Mouse (Mus musculus): ENCODE results near the gene Rnf11. TPM values are rescaled to one million over a fixed set of nuclear protein-coding genes. Genes with fewer than 3 reads are reported as not detected.

Rnf11 gene
- polyA plus RNA-seq (2014; fragmentation: Nextera tagmentation; extraction: Ambion mirVana) = 99.2 and 114 TPM in 2 replicates

DNA sequence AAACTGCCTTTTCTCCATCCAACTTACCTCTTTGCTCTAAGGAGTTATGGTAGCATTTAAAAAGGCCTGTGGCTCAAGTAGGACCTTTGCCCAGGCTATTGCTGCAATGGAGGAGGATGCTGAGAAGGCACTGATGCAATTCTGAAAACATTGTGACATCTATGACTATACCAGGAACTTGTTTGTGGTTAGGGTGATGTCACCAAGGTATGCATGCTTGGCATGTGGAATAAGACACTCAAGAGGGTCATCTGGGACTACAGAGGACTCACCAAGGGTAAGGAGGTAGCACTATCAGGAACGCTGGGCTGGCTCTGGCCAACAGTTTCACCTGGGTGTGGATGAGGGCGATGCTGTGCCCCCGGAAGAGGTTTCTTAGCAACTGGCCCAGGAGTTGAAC, at the start of gene Rnf11:
Rnf11 (minus strand) TSS at position 108 of the 400 bp plus-strand sequence.
- Histone ChIP-seq H3K4me3 (replicated peaks; ENCODE audit: low read length) (no peak within 1 kb of the TSS), H3K9ac (no peak within 1 kb of the TSS), H3K27me3 (ENCODE audit: control insufficient read depth, insufficient read depth, low read length) (no peaks in the 10 kb centered on the region), H3K4me1 (replicated peaks; ENCODE audit: control insufficient read depth, insufficient read depth, low read length) (no peaks in the 10 kb centered on the region), H3K27ac (no peak within 1 kb of the TSS), H3K9me3 (ENCODE audit: control insufficient read depth, low read length) (no peaks in the 10 kb centered on the region), H3K4me2 (replicated peaks) (no peak within 1 kb of the TSS), H3K36me3 (replicated peaks; ENCODE audit: control insufficient read depth, insufficient read depth) (no peaks in the 10 kb centered on the region)
- WGBS = 87% methylated on average over 3 of the region's 3 CpGs
- DNase-seq (ENCODE audit: low spot score) = no peak
- ATAC-seq (ENCODE audit: low FRiP score) = no peak

DNA sequence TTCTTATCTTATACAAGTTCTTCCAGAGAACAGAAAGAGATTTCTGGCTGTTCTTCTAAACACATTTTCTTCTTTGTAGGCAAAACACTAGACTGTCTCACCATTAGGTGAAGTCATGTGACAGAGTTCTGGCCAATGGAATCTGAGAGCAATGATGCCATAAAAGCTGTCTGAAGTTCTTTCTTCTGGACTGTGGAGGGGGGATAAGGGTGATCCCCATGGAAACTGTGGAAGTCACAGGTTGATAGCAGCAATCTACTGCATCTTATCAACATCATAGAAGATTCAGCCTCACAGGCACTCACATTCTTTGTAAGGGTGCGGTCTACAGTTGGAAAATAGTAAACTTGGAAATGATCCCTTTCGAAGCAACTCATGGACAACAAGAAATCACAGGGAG, 46.6 kb upstream of the Rnf11 start, which contains the start of gene 4930522H14Rik:
4930522H14Rik (minus strand) TSS at position 187 of the 400 bp plus-strand sequence.
- no peak within 1 kb of the TSS for H3K4me2 ChIP-seq (replicated peaks)
- no peaks in the 10 kb centered on the region for H3K4me1 ChIP-seq (replicated peaks; ENCODE audit: control insufficient read depth, insufficient read depth, low read length)
- no peak for DNase-seq (ENCODE audit: low spot score)
- no peak within 1 kb of the TSS for H3K9ac ChIP-seq
- ATAC-seq (ENCODE audit: low FRiP score) = no peak
- no peaks in the 10 kb centered on the region for H3K9me3 ChIP-seq (ENCODE audit: control insufficient read depth, low read length)
- H3K4me3 ChIP-seq (replicated peaks; ENCODE audit: low read length) = no peak within 1 kb of the TSS
- no peaks in the 10 kb centered on the region for H3K27me3 ChIP-seq (ENCODE audit: control insufficient read depth, insufficient read depth, low read length)
- WGBS = 99% methylated on average over 2 of the region's 2 CpGs
- H3K27ac ChIP-seq = no peak within 1 kb of the TSS
- H3K36me3 ChIP-seq (replicated peaks; ENCODE audit: control insufficient read depth, insufficient read depth) = no peaks in the 10 kb centered on the region

DNA sequence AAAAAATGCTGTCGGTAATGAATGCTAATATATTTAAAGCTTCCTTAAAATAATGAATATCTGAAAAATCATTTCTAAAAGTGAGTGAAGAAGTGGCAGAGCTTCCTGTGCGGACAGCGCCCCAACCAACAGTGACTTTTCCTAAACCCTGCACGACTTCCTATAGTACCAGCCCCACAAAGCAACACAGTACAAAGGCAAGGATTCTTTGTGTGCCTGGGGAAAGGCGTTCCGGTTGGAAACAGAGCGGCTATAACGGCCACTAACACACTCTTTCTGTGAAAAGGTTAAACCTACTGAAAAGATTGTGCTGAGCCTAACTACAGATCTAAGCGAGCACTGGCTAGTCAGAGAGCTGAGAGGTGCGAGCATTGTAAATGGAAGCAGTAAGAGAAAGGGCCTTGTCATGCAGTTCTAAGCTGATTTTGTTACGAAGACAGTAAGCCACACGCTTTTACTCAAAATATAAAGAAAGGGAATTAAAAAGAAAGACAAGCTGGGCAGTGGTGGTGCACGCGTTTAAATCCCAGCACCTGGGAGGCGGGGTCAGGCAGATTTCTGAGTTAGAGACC, 45.8 kb upstream of the Rnf11 start:
- ATAC-seq (ENCODE audit: low FRiP score) (no peak), DNase-seq (ENCODE audit: low spot score) (no peak)
- H3K4me2 ChIP-seq (replicated peaks) = no peak overlapping the region
- H3K4me1 ChIP-seq (replicated peaks; ENCODE audit: control insufficient read depth, insufficient read depth, low read length) = no peaks in the 10 kb centered on the region
- H3K36me3 ChIP-seq (replicated peaks; ENCODE audit: control insufficient read depth, insufficient read depth) = no peaks in the 10 kb centered on the region
- WGBS = 29% methylated on average over 15 of the region's 15 CpGs
- H3K9ac ChIP-seq = no peak overlapping the region
- H3K9me3 ChIP-seq (ENCODE audit: control insufficient read depth, low read length) = no peaks in the 10 kb centered on the region
- no peak overlapping the region for H3K4me3 ChIP-seq (replicated peaks; ENCODE audit: low read length)
- H3K27me3 ChIP-seq (ENCODE audit: control insufficient read depth, insufficient read depth, low read length) = no peaks in the 10 kb centered on the region
- H3K27ac ChIP-seq = no peak overlapping the region

DNA sequence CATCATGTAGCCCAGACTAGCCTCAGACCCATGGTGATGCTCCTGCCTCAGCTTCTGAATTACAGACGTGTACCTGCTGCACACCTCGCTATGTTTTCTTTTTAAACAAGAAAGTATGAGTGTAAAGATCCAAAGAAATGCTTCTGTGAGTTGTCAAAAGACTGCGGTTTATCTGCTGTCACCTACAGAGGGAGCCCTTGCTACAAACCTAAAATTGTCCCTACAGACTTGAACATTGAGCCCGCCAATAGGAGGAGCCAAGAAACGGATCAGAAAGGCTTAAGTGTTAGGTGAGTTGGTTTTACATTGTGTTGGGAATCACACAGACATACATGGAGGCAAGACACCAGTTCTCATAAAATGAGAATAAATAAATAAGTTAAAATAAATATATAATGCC, 20.4 kb upstream of the Rnf11 start:
- Histone ChIP-seq H3K4me3 (replicated peaks; ENCODE audit: low read length) (no peak overlapping the region), H3K9me3 (ENCODE audit: control insufficient read depth, low read length) (no peaks in the 10 kb centered on the region), H3K36me3 (replicated peaks; ENCODE audit: control insufficient read depth, insufficient read depth) (no peaks in the 10 kb centered on the region), H3K27me3 (ENCODE audit: control insufficient read depth, insufficient read depth, low read length) (no peaks in the 10 kb centered on the region), H3K9ac (no peak overlapping the region), H3K27ac (no peak overlapping the region), H3K4me1 (replicated peaks; ENCODE audit: control insufficient read depth, insufficient read depth, low read length) (no peaks in the 10 kb centered on the region), H3K4me2 (replicated peaks) (no peak overlapping the region)
- no peak for ATAC-seq (ENCODE audit: low FRiP score)
- peak; percentile 67 for DNase-seq (ENCODE audit: low spot score)
- WGBS = 6% methylated on average over 5 of the region's 5 CpGs

DNA sequence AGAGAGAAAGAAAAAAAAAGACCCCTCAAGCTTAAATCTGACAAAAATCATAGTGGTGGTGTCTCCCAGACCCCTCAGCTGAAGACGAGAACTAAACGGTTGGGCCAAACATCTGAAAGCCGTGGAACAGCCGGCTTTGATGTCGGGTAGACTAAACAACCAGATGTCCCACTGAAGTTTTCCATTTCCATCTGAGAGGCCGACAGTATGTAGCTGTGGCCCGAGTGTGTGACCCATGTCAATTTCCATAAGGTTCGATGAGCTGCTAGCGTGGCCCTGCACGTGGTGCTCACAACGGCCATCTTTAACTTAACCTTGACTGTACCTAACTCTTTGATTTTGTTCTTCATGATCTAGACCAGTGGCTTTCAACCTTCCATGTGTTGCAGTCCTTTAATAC, 13.9 kb upstream of the Rnf11 start:
- Histone ChIP-seq H3K4me2 (replicated peaks) (no peak overlapping the region), H3K9me3 (ENCODE audit: control insufficient read depth, low read length) (no peaks in the 10 kb centered on the region), H3K36me3 (replicated peaks; ENCODE audit: control insufficient read depth, insufficient read depth) (no peaks in the 10 kb centered on the region), H3K9ac (no peak overlapping the region), H3K27ac (no peak overlapping the region), H3K27me3 (ENCODE audit: control insufficient read depth, insufficient read depth, low read length) (no peaks in the 10 kb centered on the region), H3K4me3 (replicated peaks; ENCODE audit: low read length) (no peak overlapping the region), H3K4me1 (replicated peaks; ENCODE audit: control insufficient read depth, insufficient read depth, low read length) (no peaks in the 10 kb centered on the region)
- 89% methylated on average over 11 of the region's 11 CpGs for WGBS
- ATAC-seq (ENCODE audit: low FRiP score) = no peak
- no peak for DNase-seq (ENCODE audit: low spot score)

DNA sequence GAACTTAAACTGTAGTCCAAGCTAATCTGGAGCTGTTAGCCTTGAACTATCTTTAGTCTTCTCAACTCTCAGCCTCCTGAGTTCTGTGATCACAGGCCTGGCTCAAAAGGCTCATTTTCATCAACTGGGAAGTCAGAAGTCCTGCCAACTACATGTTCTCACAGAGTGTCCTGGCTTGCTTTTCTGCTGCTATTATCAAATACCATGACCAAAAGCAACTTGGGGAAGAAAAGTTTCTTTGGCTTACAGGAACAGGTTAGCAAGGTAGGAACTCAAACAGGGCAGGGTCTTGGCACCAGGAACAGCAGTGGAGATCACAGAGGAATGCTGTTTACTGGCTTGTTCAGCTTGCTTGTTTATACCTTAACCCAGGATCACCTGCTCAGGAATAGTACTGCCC, 9.1 kb upstream of the Rnf11 start:
- no peak overlapping the region for H3K4me2 ChIP-seq (replicated peaks)
- H3K4me1 ChIP-seq (replicated peaks; ENCODE audit: control insufficient read depth, insufficient read depth, low read length) = no peaks in the 10 kb centered on the region
- H3K36me3 ChIP-seq (replicated peaks; ENCODE audit: control insufficient read depth, insufficient read depth) = no peaks in the 10 kb centered on the region
- no peaks in the 10 kb centered on the region for H3K27me3 ChIP-seq (ENCODE audit: control insufficient read depth, insufficient read depth, low read length)
- H3K9ac ChIP-seq = no peak overlapping the region
- no peak overlapping the region for H3K27ac ChIP-seq
- ATAC-seq (ENCODE audit: low FRiP score) (no peak), DNase-seq (ENCODE audit: low spot score) (no peak)
- no peak overlapping the region for H3K4me3 ChIP-seq (replicated peaks; ENCODE audit: low read length)
- H3K9me3 ChIP-seq (ENCODE audit: control insufficient read depth, low read length) = no peaks in the 10 kb centered on the region

DNA sequence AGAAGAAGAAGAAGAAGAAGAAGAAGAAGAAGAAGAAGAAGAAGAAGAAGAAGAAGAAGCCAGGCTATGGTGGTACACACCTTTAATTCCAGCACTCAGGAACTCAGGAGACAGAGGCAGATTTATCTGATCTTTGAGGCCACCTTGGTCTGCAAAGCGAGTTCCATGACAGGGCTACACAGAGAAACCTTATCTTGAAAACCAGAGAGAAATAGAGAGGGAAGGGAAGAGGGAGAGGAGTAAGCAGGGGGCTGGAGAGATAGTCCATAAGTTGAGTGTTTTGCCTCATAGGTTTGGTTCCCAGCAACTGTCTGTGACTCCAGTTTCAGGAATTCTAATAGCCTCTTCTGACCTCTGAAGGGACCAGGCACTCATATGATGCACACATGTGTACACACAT, 4.3 kb upstream of the Rnf11 start:
- H3K27me3 ChIP-seq (ENCODE audit: control insufficient read depth, insufficient read depth, low read length) = no peaks in the 10 kb centered on the region
- DNase-seq (ENCODE audit: low spot score) (no peak), ATAC-seq (ENCODE audit: low FRiP score) (no peak)
- no peaks in the 10 kb centered on the region for H3K36me3 ChIP-seq (replicated peaks; ENCODE audit: control insufficient read depth, insufficient read depth)
- H3K4me2 ChIP-seq (replicated peaks) = no peak overlapping the region
- H3K27ac ChIP-seq = no peak overlapping the region
- WGBS = 67% methylated on average over 1 of the region's 1 CpGs
- H3K9ac ChIP-seq = no peak overlapping the region
- no peaks in the 10 kb centered on the region for H3K4me1 ChIP-seq (replicated peaks; ENCODE audit: control insufficient read depth, insufficient read depth, low read length)
- no peaks in the 10 kb centered on the region for H3K9me3 ChIP-seq (ENCODE audit: control insufficient read depth, low read length)
- H3K4me3 ChIP-seq (replicated peaks; ENCODE audit: low read length) = no peak overlapping the region

DNA sequence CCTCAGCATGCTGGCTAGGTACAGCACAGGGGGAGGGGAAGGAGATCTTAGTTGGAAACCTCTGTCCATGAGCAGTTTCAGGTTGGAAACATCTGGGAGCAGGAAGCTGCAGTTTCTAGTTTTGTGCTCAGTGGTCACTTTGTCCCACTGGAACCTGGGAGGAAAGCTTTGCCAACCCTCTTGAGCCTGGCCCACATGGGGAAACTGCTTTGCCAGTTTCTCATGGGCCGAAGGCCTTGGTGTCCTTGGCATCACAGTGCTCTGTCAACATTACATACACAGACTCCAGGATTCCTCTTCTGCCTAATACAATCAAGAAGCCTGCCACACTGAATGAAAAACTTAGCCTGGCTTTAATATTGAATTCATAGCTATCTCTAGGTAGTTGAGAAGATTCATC, 1.8 kb downstream of the Rnf11 start:
- Histone ChIP-seq H3K9me3 (ENCODE audit: control insufficient read depth, low read length) (no peaks in the 10 kb centered on the region), H3K27me3 (ENCODE audit: control insufficient read depth, insufficient read depth, low read length) (no peaks in the 10 kb centered on the region), H3K4me2 (replicated peaks) (no peak overlapping the region), H3K36me3 (replicated peaks; ENCODE audit: control insufficient read depth, insufficient read depth) (no peaks in the 10 kb centered on the region), H3K4me1 (replicated peaks; ENCODE audit: control insufficient read depth, insufficient read depth, low read length) (no peaks in the 10 kb centered on the region), H3K9ac (no peak overlapping the region), H3K27ac (no peak overlapping the region), H3K4me3 (replicated peaks; ENCODE audit: low read length) (no peak overlapping the region)
- ATAC-seq (ENCODE audit: low FRiP score) = no peak
- 93% methylated on average over 1 of the region's 1 CpGs for WGBS
- DNase-seq (ENCODE audit: low spot score) = no peak

DNA sequence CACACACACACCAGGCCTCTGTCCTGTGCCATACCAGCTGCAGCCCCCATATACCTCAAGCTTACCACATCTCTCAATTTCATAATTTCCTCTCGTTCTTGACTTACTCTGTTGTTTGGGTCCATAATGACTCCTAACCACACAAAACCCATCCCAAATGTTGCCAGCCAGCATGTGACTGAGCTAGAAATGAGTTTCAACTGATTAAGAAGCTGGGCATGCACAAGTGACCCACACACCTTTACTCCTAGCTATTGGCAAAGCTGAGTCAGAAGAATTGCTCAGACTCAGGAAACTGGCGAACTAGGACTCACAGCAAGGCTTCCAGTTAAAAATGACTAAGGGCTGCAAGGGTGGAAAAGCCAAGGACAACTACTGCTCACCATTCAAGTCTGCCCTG, 3.1 kb downstream of the Rnf11 start:
- Histone ChIP-seq H3K4me2 (replicated peaks) (no peak overlapping the region), H3K4me3 (replicated peaks; ENCODE audit: low read length) (no peak overlapping the region), H3K9me3 (ENCODE audit: control insufficient read depth, low read length) (no peaks in the 10 kb centered on the region), H3K4me1 (replicated peaks; ENCODE audit: control insufficient read depth, insufficient read depth, low read length) (no peaks in the 10 kb centered on the region), H3K9ac (no peak overlapping the region), H3K27me3 (ENCODE audit: control insufficient read depth, insufficient read depth, low read length) (no peaks in the 10 kb centered on the region), H3K36me3 (replicated peaks; ENCODE audit: control insufficient read depth, insufficient read depth) (no peaks in the 10 kb centered on the region), H3K27ac (no peak overlapping the region)
- WGBS = 89% methylated on average over 2 of the region's 2 CpGs
- ATAC-seq (ENCODE audit: low FRiP score) = no peak
- no peak for DNase-seq (ENCODE audit: low spot score)

DNA sequence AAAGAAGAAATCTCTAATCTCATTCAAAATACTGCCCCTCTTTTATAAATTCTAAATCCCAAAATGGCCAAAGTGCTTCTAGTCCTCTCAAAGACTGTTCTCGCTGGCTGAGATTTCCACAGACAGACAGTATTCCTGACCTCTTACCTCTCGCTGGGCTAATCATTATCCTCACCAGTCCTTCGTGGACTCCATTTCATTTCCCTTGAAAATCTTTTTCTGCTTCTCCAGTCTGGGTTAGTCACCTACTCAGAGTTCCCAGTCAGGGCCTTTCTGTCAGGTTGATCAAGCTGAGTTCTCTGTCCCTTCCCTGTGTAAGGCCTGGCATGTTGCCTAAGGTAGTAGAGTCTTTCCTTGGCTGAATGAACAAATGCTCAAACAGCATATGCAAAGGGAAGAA, 7.1 kb downstream of the Rnf11 start:
- DNase-seq (ENCODE audit: low spot score) (no peak), ATAC-seq (ENCODE audit: low FRiP score) (no peak)
- H3K4me3 ChIP-seq (replicated peaks; ENCODE audit: low read length) = no peak overlapping the region
- WGBS = 96% methylated on average over 3 of the region's 3 CpGs
- H3K4me1 ChIP-seq (replicated peaks; ENCODE audit: control insufficient read depth, insufficient read depth, low read length) = peaks cover 8% of the 10 kb centered on the region
- no peak overlapping the region for H3K27ac ChIP-seq
- H3K9me3 ChIP-seq (ENCODE audit: control insufficient read depth, low read length) = no peaks in the 10 kb centered on the region
- H3K4me2 ChIP-seq (replicated peaks) = no peak overlapping the region
- no peak overlapping the region for H3K9ac ChIP-seq
- no peaks in the 10 kb centered on the region for H3K36me3 ChIP-seq (replicated peaks; ENCODE audit: control insufficient read depth, insufficient read depth)
- peaks cover 3% of the 10 kb centered on the region; the same call in 1 of the 2 replicates for H3K27me3 ChIP-seq (ENCODE audit: control insufficient read depth, insufficient read depth, low read length)
